Mouse (Mus musculus) limb, embryonic 14.5 days (tissue): Measurements from ENCODE around the gene Sytl3. TPM values are rescaled to one million over a fixed set of nuclear protein-coding genes. Genes with fewer than 3 reads are reported as not detected.
A peak's percentile ranks its signal among the peaks of the same experiment; 100 is the strongest.

Experiments used
- ATAC-seq: fragments of 200-750 bp; cut with Nextera tagmentation; 2 replicates; pipeline ENCODE4 v1.8.0; 2017; ENCODE audit warnings: low read depth, moderate number of reproducible peaks, moderate TSS enrichment; ENCODE audit not compliant: low FRiP score
- DNase-seq: peaks from one replicate; pipeline ENCODE4 v3.0.0-alpha.2; 2015; ENCODE audit warnings: low spot score
- H3K27ac ChIP-seq: fragments of 300-500 bp; sonication (generic); replicated peaks from 2 replicates; pipeline ENCODE4 v1.5.1; 2014; ENCODE audit warnings: low read depth, mild to moderate bottlenecking, low read length, moderate library complexity, mixed read lengths
- H3K27me3 ChIP-seq: fragments of 300-500 bp; sonication (generic); 2 replicates; pipeline ENCODE4 v1.6.1; 2014; ENCODE audit warnings: low read length, mixed read lengths; ENCODE audit not compliant: control insufficient read depth, insufficient read depth
- H3K36me3 ChIP-seq: fragments of 300-500 bp; sonication (generic); 2 replicates; pipeline ENCODE4 v1.6.1; 2014; ENCODE audit warnings: mild to moderate bottlenecking, low read length, moderate library complexity, mixed read lengths; ENCODE audit not compliant: control insufficient read depth, insufficient read depth
- H3K4me1 ChIP-seq: fragments of 300-500 bp; sonication (generic); 2 replicates; pipeline ENCODE4 v1.6.1; 2014; ENCODE audit warnings: antibody characterized with exemption, low read length, mixed read lengths; ENCODE audit not compliant: control insufficient read depth, insufficient read depth
- H3K4me2 ChIP-seq: fragments of 300-500 bp; sonication (generic); replicated peaks from 2 replicates; pipeline ENCODE4 v1.6.1; 2014; ENCODE audit warnings: low read depth, mild to moderate bottlenecking, low read length, moderate library complexity; ENCODE audit not compliant: severe bottlenecking
- H3K4me3 ChIP-seq: fragments of 300-500 bp; sonication (generic); replicated peaks from 2 replicates; pipeline ENCODE4 v1.5.1; 2014; ENCODE audit warnings: low read length
- H3K9ac ChIP-seq: fragments of 300-500 bp; sonication (generic); 2 replicates; pipeline ENCODE4 v1.6.1; 2014; ENCODE audit warnings: mild to moderate bottlenecking, low read depth, low read length, moderate library complexity; ENCODE audit not compliant: severe bottlenecking
- H3K9me3 ChIP-seq: fragments of 300-500 bp; sonication (generic); 2 replicates; pipeline ENCODE4 v1.6.1; 2016; ENCODE audit warnings: low read length; ENCODE audit not compliant: control insufficient read depth
- POLR2A ChIP-seq: fragments of 200-500 bp; IDR thresholded peaks from 2 replicates; pipeline ENCODE4 v1.8.0; 2012; ENCODE audit warnings: inconsistent platforms, mild to moderate bottlenecking, moderate library complexity, borderline replicate concordance; ENCODE audit not compliant: insufficient read depth, insufficient read length; ENCODE audit errors: extremely low read depth
- WGBS: fragments of 180-500 bp; shearing (Covaris S2); extraction: QIAGEN DNeasy Blood & Tissue Kit; methylation state at CpG from one replicate; pipeline ENCODE4 v1.1.7; 2014; 5-methylcytosine and 5-hydroxymethylcytosine counted together
- polyA plus RNA-seq, 2 experiments: library from polyadenylated mRNA; depleted of rRNA in 1 of 2; stranded (reverse) in 1 of 2; unstranded in 1 of 2; fragments of >200 nt; fragmentation: Nextera tagmentation in 1 of 2; extraction: Ambion mirVana in 1 of 2; gene quantifications; 2 replicates each; pipeline versions ENCODE4 v1.2.1 to v1.2.3; 2012 to 2014

The Sytl3 gene
- polyA plus RNA-seq, 2 experiments, result 0.10 to 0.26 TPM

- H3K4me1 ChIP-seq, result peaks cover 30% of the 10 kb centered on the region
Observed at GRCm38 (mm10) chr17:6742083-6743038, 83.5 kb downstream of the Sytl3 start.

GRCm38 (mm10) chr17:6743039-6743575, 84.2 kb downstream of the Sytl3 start:
- H3K4me3 ChIP-seq, result no peak overlapping the region
- no peak overlapping the region for H3K27ac ChIP-seq
- no peak overlapping the region for H3K9ac ChIP-seq
- peaks cover 45% of the 10 kb centered on the region for H3K36me3 ChIP-seq
- 85% methylated on average over 11 of the region's 11 CpGs for WGBS
- no peaks in the 10 kb centered on the region for H3K9me3 ChIP-seq
- ATAC-seq, result no peak
- no peaks in the 10 kb centered on the region for H3K27me3 ChIP-seq
- DNase-seq, result no peak
- peaks cover 34% of the 10 kb centered on the region for H3K4me1 ChIP-seq
- no peak overlapping the region for H3K4me2 ChIP-seq
- no peak for TF ChIP-seq POLR2A

More at GRCm38 (mm10) chr17:6742083-6743038, 83.5 kb downstream of the Sytl3 start:
- Histone ChIP-seq H3K36me3 (peaks cover 45% of the 10 kb centered on the region), H3K9me3 (no peaks in the 10 kb centered on the region), H3K27me3 (no peaks in the 10 kb centered on the region), H3K4me3 (no peak overlapping the region), H3K4me2 (no peak overlapping the region), H3K27ac (0 out of 2 replicates have a peak overlapping the region, but pooled peaks have one; percentile 8), H3K9ac (no peak overlapping the region)
- no peak for TF ChIP-seq POLR2A
- WGBS, result 71% methylated on average over 32 of the region's 33 CpGs
- ATAC-seq (peak; percentile 51), DNase-seq (no peak)

- Histone ChIP-seq H3K9me3 (no peaks in the 10 kb centered on the region), H3K27ac (no peak overlapping the region), H3K4me1 (peaks cover 34% of the 10 kb centered on the region), H3K27me3 (no peaks in the 10 kb centered on the region), H3K4me2 (no peak overlapping the region), H3K9ac (no peak overlapping the region), H3K4me3 (no peak overlapping the region), H3K36me3 (peaks cover 44% of the 10 kb centered on the region)
- ATAC-seq (no peak), DNase-seq (peak; percentile 44)
- TF ChIP-seq POLR2A, result no peak
- 15% methylated on average over 11 of the region's 11 CpGs for WGBS
Observed at GRCm38 (mm10) chr17:6743787-6744239, 84.9 kb downstream of the Sytl3 start.

GRCm38 (mm10) chr17:6744366-6744765, 85.5 kb downstream of the Sytl3 start:
- H3K4me1 ChIP-seq, result peaks cover 34% of the 10 kb centered on the region
- H3K27me3 ChIP-seq, result no peaks in the 10 kb centered on the region
- WGBS, result 51% methylated on average over 9 of the region's 9 CpGs
- no peaks in the 10 kb centered on the region for H3K9me3 ChIP-seq
- TF ChIP-seq POLR2A, result no peak
- H3K4me2 ChIP-seq, result no peak overlapping the region
- no peak overlapping the region for H3K9ac ChIP-seq
- H3K27ac ChIP-seq, result no peak overlapping the region; the same call in 1 of the 2 replicates
- peaks cover 40% of the 10 kb centered on the region for H3K36me3 ChIP-seq
- DNase-seq, result no peak
- no peak overlapping the region for H3K4me3 ChIP-seq
- ATAC-seq, result no peak

GRCm38 (mm10) chr17:6744871-6745270, 86.0 kb downstream of the Sytl3 start:
- Histone ChIP-seq H3K4me2 (no peak overlapping the region), H3K27ac (no peak overlapping the region), H3K9ac (no peak overlapping the region), H3K9me3 (no peaks in the 10 kb centered on the region), H3K4me3 (no peak overlapping the region), H3K4me1 (peaks cover 34% of the 10 kb centered on the region), H3K27me3 (no peaks in the 10 kb centered on the region), H3K36me3 (peaks cover 37% of the 10 kb centered on the region)
- DNase-seq (no peak), ATAC-seq (no peak)
- no peak for TF ChIP-seq POLR2A
- 90% methylated on average over 14 of the region's 14 CpGs for WGBS
